ENCODE assay signal across 15 mouse cellular contexts in the genomic region with DNA sequence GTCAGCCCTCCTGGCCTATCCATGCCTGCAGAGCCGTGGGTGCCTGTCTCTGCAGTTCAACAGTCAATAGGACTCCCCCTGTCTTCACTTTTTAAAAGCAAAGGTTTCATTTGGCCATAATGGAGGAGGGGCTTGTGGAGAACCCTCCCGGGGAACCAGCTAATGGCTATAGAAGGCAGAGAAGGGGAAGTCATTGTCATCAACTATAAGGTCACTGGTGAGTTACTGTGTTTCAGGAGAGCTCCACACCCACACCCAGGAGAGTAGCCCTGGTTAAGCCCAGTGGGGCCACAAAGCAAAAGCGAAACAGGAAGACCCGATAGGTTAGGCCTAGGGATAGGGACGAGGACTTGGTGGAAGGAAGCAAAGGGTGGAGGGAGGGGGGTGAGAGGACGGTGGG.
DNase-seq lines count a peak whose midpoint lies in the region; ATAC-seq and TF ChIP-seq lines count a peak whose summit lies in the region.
"Had no signal": no experiment of that assay in that cellular context is flagged by ENCODE, and none has a peak within 500 bp of the region (broad histone marks: within the 10 kb centered on the region; RNA-seq: fewer than 3 reads in every experiment).

No protein-coding gene starts in this region.

- intact Hi-C loops in left cerebral cortex, postnatal 25 days (cut with DNase I), result no loop called here

- peak overlapping the region; percentile 44; the same call in 1 of the 2 replicates for H3K9ac ChIP-seq in heart, embryonic 11.5 days (ENCODE audit: low read depth, low read length)
- H3K9ac ChIP-seq: forebrain, embryonic 12.5 days; limb, embryonic 12.5 days had no signal

- H3K27me3 ChIP-seq in heart, embryonic 11.5 days (ENCODE audit: control insufficient read depth, insufficient read depth, low read length), result no peaks in the 10 kb centered on the region

- no peak overlapping the region for H3K27ac ChIP-seq in heart, embryonic 11.5 days (ENCODE audit: low read depth, low read length)
- 0 out of 2 replicates have a peak overlapping the region, but pooled peaks have one; percentile 4 for H3K27ac ChIP-seq in bone marrow macrophage, adult 2 months (ENCODE audit: insufficient read depth, low read depth, low read length)
- 0 out of 2 replicates have a peak overlapping the region, but pooled peaks have one; percentile 0 for H3K27ac ChIP-seq in macrophage
- H3K27ac ChIP-seq: forebrain, embryonic 12.5 days; limb, embryonic 12.5 days had no signal

- H3K4me3 ChIP-seq in heart, embryonic 11.5 days (ENCODE audit: low read depth, low read length), result no peak overlapping the region
- no peak overlapping the region for H3K4me3 ChIP-seq in bone marrow macrophage, adult 2 months (ENCODE audit: insufficient read depth, low read length)
- no peak overlapping the region for H3K4me3 ChIP-seq in macrophage (ENCODE audit: inconsistent target)
- H3K4me3 ChIP-seq: forebrain, embryonic 12.5 days; limb, embryonic 12.5 days had no signal

- no peak for TF ChIP-seq POLR2A in bone marrow macrophage, adult 2 months (IDR thresholded peaks at IDR 0.05; ENCODE audit: borderline replicate concordance, low read depth, low read length)

- TF ChIP-seq CTCF in bone marrow macrophage, adult 2 months (IDR thresholded peaks at IDR 0.05; ENCODE audit: low read depth, low read length), result no peak

- no peak for ATAC-seq in heart, embryonic 11.5 days (replicated peaks; ENCODE audit: insufficient number of reproducible peaks, low FRiP score, low TSS enrichment)

- peaks cover 14% of the 10 kb centered on the region for H3K4me1 ChIP-seq in heart, embryonic 11.5 days (ENCODE audit: control insufficient read depth, insufficient read depth, low read length)
- peaks cover 23% of the 10 kb centered on the region for H3K4me1 ChIP-seq in bone marrow macrophage, adult 2 months (ENCODE audit: control insufficient read depth, insufficient read depth, low read length)

- no peaks in the 10 kb centered on the region for H3K9me3 ChIP-seq in heart, embryonic 11.5 days (replicated peaks; ENCODE audit: control insufficient read depth, low read length)
- H3K9me3 ChIP-seq: forebrain, embryonic 12.5 days; limb, embryonic 12.5 days had no signal

- DNase-seq in heart, adult 18-20 months, result no peak
- DNase-seq in A20 (ENCODE audit: low read depth, low spot score), result peak; percentile 4
- DNase-seq in neural tube, embryonic 10.5 days (ENCODE audit: extremely low spot score, low spot score), result no peak
- no peak for DNase-seq in adrenal gland, postnatal 10 days
- DNase-seq in left cerebral cortex, postnatal 25 days (ENCODE audit: low spot score in 2 of 2), result no peak
- DNase-seq: cerebellum, adult 9-11 months; heart, postnatal 4 days; kidney, postnatal 14 days; lung, postnatal 10 days; thymus, adult 2 months had no signal

- H3K4me2 ChIP-seq in heart, embryonic 11.5 days, result no peak overlapping the region
- H3K4me2 ChIP-seq: forebrain, embryonic 12.5 days; limb, embryonic 12.5 days had no signal

- no peaks in the 10 kb centered on the region for H3K36me3 ChIP-seq in heart, embryonic 11.5 days (ENCODE audit: control insufficient read depth, insufficient read depth, low read length)
- no peaks in the 10 kb centered on the region for H3K36me3 ChIP-seq in macrophage (ENCODE audit: inconsistent target)
- H3K36me3 ChIP-seq: forebrain, embryonic 12.5 days; limb, embryonic 12.5 days had no signal

- WGBS in heart, embryonic 11.5 days (ENCODE audit: insufficient replicate concordance), result 50% methylated on average over 6 of the region's 6 CpGs
- WGBS in macrophage (ENCODE audit: missing documents), result 9% methylated on average over 6 of the region's 6 CpGs

- no peaks in the 10 kb centered on the region for H3K79me2 ChIP-seq in macrophage (ENCODE audit: inconsistent target)
